In genomic region chr2:27412245-27412800, GRCm38 (mm10) we compare ENCODE assay signal across 9 mouse cellular contexts. TPM values are rescaled to one million over a fixed set of nuclear protein-coding genes. Genes with fewer than 3 reads are reported as not detected.
DNase-seq lines count a peak whose midpoint lies in the region; ATAC-seq lines count a peak whose summit lies in the region.
"Had no signal": no experiment of that assay in that cellular context is flagged by ENCODE, and none has a peak within 500 bp of the region (broad histone marks: within the 10 kb centered on the region; RNA-seq: fewer than 3 reads in every experiment).

No protein-coding gene starts in this region.

- DNase-seq in kidney, adult 9 months: no peak
- no peak for DNase-seq in embryonic facial prominence, embryonic 10.5 days (ENCODE audit: low spot score)
- peak; percentile 51 for DNase-seq in induced T-regulatory cell, adult 2 months (ENCODE audit: low read depth)
- DNase-seq in adrenal gland, postnatal 4 days (ENCODE audit: low spot score in 2 of 2): no peak
- no peak for DNase-seq in thymus, adult 18-20 months
- no peak for DNase-seq in cerebellum, postnatal 25 days
- DNase-seq: layer of hippocampus, adult 9-11 months had no signal

- H3K4me3 ChIP-seq in kidney, embryonic 14.5 days (ENCODE audit: low read length): no peak overlapping the region
- H3K4me3 ChIP-seq in embryonic facial prominence, embryonic 10.5 days: peak overlapping the region; percentile 32; the same call in 1 of the 2 replicates
- no peak overlapping the region for H3K4me3 ChIP-seq in midbrain, embryonic 15.5 days

- peaks cover 73% of the 10 kb centered on the region for H3K4me1 ChIP-seq in kidney, embryonic 14.5 days (ENCODE audit: control insufficient read depth, insufficient read depth, low read length)
- peaks cover 91% of the 10 kb centered on the region for H3K4me1 ChIP-seq in embryonic facial prominence, embryonic 10.5 days
- H3K4me1 ChIP-seq in midbrain, embryonic 15.5 days: peaks cover 64% of the 10 kb centered on the region

- H3K9me3 ChIP-seq in kidney, embryonic 14.5 days (ENCODE audit: control insufficient read depth, low read length): no peaks in the 10 kb centered on the region
- no peaks in the 10 kb centered on the region for H3K9me3 ChIP-seq in embryonic facial prominence, embryonic 10.5 days
- no peaks in the 10 kb centered on the region for H3K9me3 ChIP-seq in midbrain, embryonic 15.5 days

- H3K27ac ChIP-seq in kidney, embryonic 14.5 days (ENCODE audit: low read depth, low read length): peak overlapping the region; percentile 80
- H3K27ac ChIP-seq in embryonic facial prominence, embryonic 10.5 days (replicated peaks): peak overlapping the region; percentile 83
- H3K27ac ChIP-seq in midbrain, embryonic 15.5 days: peak overlapping the region; percentile 57

- no peaks in the 10 kb centered on the region for H3K36me3 ChIP-seq in kidney, embryonic 14.5 days (ENCODE audit: control insufficient read depth, insufficient read depth, low read length)
- H3K36me3 ChIP-seq in embryonic facial prominence, embryonic 10.5 days (replicated peaks): no peaks in the 10 kb centered on the region
- no peaks in the 10 kb centered on the region for H3K36me3 ChIP-seq in midbrain, embryonic 15.5 days (replicated peaks)

- no peaks in the 10 kb centered on the region for H3K27me3 ChIP-seq in kidney, embryonic 14.5 days (ENCODE audit: control insufficient read depth, insufficient read depth, low read length)
- H3K27me3 ChIP-seq in embryonic facial prominence, embryonic 10.5 days (replicated peaks; ENCODE audit: low read depth, poor library complexity, severe bottlenecking): no peaks in the 10 kb centered on the region
- no peaks in the 10 kb centered on the region for H3K27me3 ChIP-seq in midbrain, embryonic 15.5 days (replicated peaks)

- peak; percentile 11 for ATAC-seq in kidney, embryonic 14.5 days (ENCODE audit: low FRiP score, low TSS enrichment)
- ATAC-seq in midbrain, embryonic 15.5 days (replicated peaks): no peak

- peak overlapping the region; percentile 19 for H3K4me2 ChIP-seq in kidney, embryonic 14.5 days (replicated peaks; ENCODE audit: low read depth, low read length)
- H3K4me2 ChIP-seq in midbrain, embryonic 15.5 days: no peak overlapping the region

- 17% methylated on average over 7 of the region's 7 CpGs for WGBS in kidney, embryonic 14.5 days
- WGBS in embryonic facial prominence, embryonic 10.5 days: 10% methylated on average over 7 of the region's 7 CpGs
- WGBS in midbrain, embryonic 15.5 days: 11% methylated on average over 7 of the region's 7 CpGs

- peak overlapping the region; percentile 8; the same call in 1 of the 2 replicates for H3K9ac ChIP-seq in kidney, embryonic 14.5 days (ENCODE audit: low read depth, low read length)
- H3K9ac ChIP-seq in midbrain, embryonic 15.5 days: no peak overlapping the region

RNA-seq across cellular contexts. Expression of gene Vav2, which starts 14.5 kb away (rescaled TPM):
- 6.3 and 8.2 TPM in 2 replicates for polyA plus RNA-seq in kidney, embryonic 14.5 days (2014; fragmentation: Nextera tagmentation; extraction: Ambion mirVana)
- 10.3 and 11.3 TPM in 2 replicates for polyA plus RNA-seq in embryonic facial prominence, embryonic 10.5 days (2016; fragmentation: Nextera tagmentation; extraction: Ambion mirVana)
- polyA plus RNA-seq in midbrain, embryonic 15.5 days (2015; fragmentation: Nextera tagmentation; extraction: Ambion mirVana): 13.9 and 15.7 TPM in 2 replicates
- 10 to 100 TPM; 30.9 to 34.5 TPM for total RNA-seq in adrenal gland, postnatal 4 days (2021)

RNA-seq across cellular contexts. Expression of gene Brd3os, which starts 29.8 kb away (rescaled TPM):
- polyA plus RNA-seq in kidney, embryonic 14.5 days (2014; fragmentation: Nextera tagmentation; extraction: Ambion mirVana): 10.4 and 12.0 TPM in 2 replicates
- polyA plus RNA-seq in embryonic facial prominence, embryonic 10.5 days (2016; fragmentation: Nextera tagmentation; extraction: Ambion mirVana): 8.8 and 8.9 TPM in 2 replicates
- 42.7 and 44.5 TPM in 2 replicates for polyA plus RNA-seq in midbrain, embryonic 15.5 days (2015; fragmentation: Nextera tagmentation; extraction: Ambion mirVana)
- total RNA-seq in adrenal gland, postnatal 4 days (2021): 1 to 10 TPM; 7.7 to 7.8 TPM
